Mouse (Mus musculus): ENCODE results near the gene Mtrr. TPM values are rescaled to one million over a fixed set of nuclear protein-coding genes. Genes with fewer than 3 reads are reported as not detected.

Mtrr gene
- polyA plus RNA-seq, 2 experiments = 15.7 to 20.5 TPM

- peaks cover 14% of the 10 kb centered on the region for H3K4me1 ChIP-seq (ENCODE audit: control insufficient read depth, insufficient read depth, low read length)
- peak overlapping the region; percentile 72 for H3K9ac ChIP-seq (ENCODE audit: low read depth, low read length, severe bottlenecking)
- DNase-seq (ENCODE audit: low spot score) (no peak), ATAC-seq (ENCODE audit: low FRiP score, low read depth) (no peak)
- peak overlapping the region; percentile 63; the same call in 1 of the 2 replicates for H3K27ac ChIP-seq (replicated peaks; ENCODE audit: low read depth, low read length)
- peaks cover 54% of the 10 kb centered on the region for H3K36me3 ChIP-seq (ENCODE audit: control insufficient read depth, insufficient read depth, low read length)
- H3K9me3 ChIP-seq (ENCODE audit: control insufficient read depth, low read length) = no peaks in the 10 kb centered on the region
- H3K4me3 ChIP-seq (replicated peaks; ENCODE audit: low read length) = peak overlapping the region; percentile 73
- TF ChIP-seq POLR2A (IDR thresholded peaks at IDR 0.05; ENCODE audit: borderline replicate concordance, extremely low read depth, insufficient read depth, insufficient read length) = no peak
- H3K4me2 ChIP-seq (replicated peaks; ENCODE audit: low read depth, low read length, severe bottlenecking) = peak overlapping the region; percentile 59
- no peaks in the 10 kb centered on the region for H3K27me3 ChIP-seq (ENCODE audit: control insufficient read depth, insufficient read depth, low read length)
- 26% methylated on average over 14 of the region's 14 CpGs for WGBS
Measured at GRCm38 (mm10) chr13:68581086-68581740, 736 bp downstream of the Mtrr start.

GRCm38 (mm10) chr13:68577945-68578344 lies 4.0 kb downstream of the Mtrr start:
- peaks cover 33% of the 10 kb centered on the region for H3K36me3 ChIP-seq (ENCODE audit: control insufficient read depth, insufficient read depth, low read length)
- 90% methylated on average over 7 of the region's 7 CpGs for WGBS

GRCm38 (mm10) chr13:68574398-68574797 lies 7.6 kb downstream of the Mtrr start:
- peaks cover 58% of the 10 kb centered on the region for H3K36me3 ChIP-seq (ENCODE audit: control insufficient read depth, insufficient read depth, low read length)
- no peak overlapping the region for H3K4me3 ChIP-seq (replicated peaks; ENCODE audit: low read length)
- no peak overlapping the region for H3K4me2 ChIP-seq (replicated peaks; ENCODE audit: low read depth, low read length, severe bottlenecking)
- no peaks in the 10 kb centered on the region for H3K27me3 ChIP-seq (ENCODE audit: control insufficient read depth, insufficient read depth, low read length)
- no peak overlapping the region for H3K9ac ChIP-seq (ENCODE audit: low read depth, low read length, severe bottlenecking)
- DNase-seq (ENCODE audit: low spot score) (no peak), ATAC-seq (ENCODE audit: low FRiP score, low read depth) (no peak)
- H3K4me1 ChIP-seq (ENCODE audit: control insufficient read depth, insufficient read depth, low read length) = peaks cover 9% of the 10 kb centered on the region; the same call in 1 of the 2 replicates
- WGBS = 75% methylated on average over 4 of the region's 4 CpGs
- H3K9me3 ChIP-seq (ENCODE audit: control insufficient read depth, low read length) = no peaks in the 10 kb centered on the region
- H3K27ac ChIP-seq (replicated peaks; ENCODE audit: low read depth, low read length) = no peak overlapping the region
- TF ChIP-seq POLR2A (IDR thresholded peaks at IDR 0.05; ENCODE audit: borderline replicate concordance, extremely low read depth, insufficient read depth, insufficient read length) = no peak

More at GRCm38 (mm10) chr13:68577945-68578344, 4.0 kb downstream of the Mtrr start:
- H3K9ac ChIP-seq (ENCODE audit: low read depth, low read length, severe bottlenecking) = no peak overlapping the region
- no peak for TF ChIP-seq POLR2A (IDR thresholded peaks at IDR 0.05; ENCODE audit: borderline replicate concordance, extremely low read depth, insufficient read depth, insufficient read length)
- H3K27me3 ChIP-seq (ENCODE audit: control insufficient read depth, insufficient read depth, low read length) = no peaks in the 10 kb centered on the region
- no peak for ATAC-seq (ENCODE audit: low FRiP score, low read depth)
- no peak overlapping the region for H3K4me3 ChIP-seq (replicated peaks; ENCODE audit: low read length)
- H3K9me3 ChIP-seq (ENCODE audit: control insufficient read depth, low read length) = no peaks in the 10 kb centered on the region
- no peak overlapping the region for H3K4me2 ChIP-seq (replicated peaks; ENCODE audit: low read depth, low read length, severe bottlenecking)
- H3K4me1 ChIP-seq (ENCODE audit: control insufficient read depth, insufficient read depth, low read length) = peaks cover 17% of the 10 kb centered on the region
- no peak overlapping the region for H3K27ac ChIP-seq (replicated peaks; ENCODE audit: low read depth, low read length)
- no peak for DNase-seq (ENCODE audit: low spot score)

- Histone ChIP-seq H3K36me3 (ENCODE audit: control insufficient read depth, insufficient read depth, low read length) (peaks cover 52% of the 10 kb centered on the region), H3K9me3 (ENCODE audit: control insufficient read depth, low read length) (no peaks in the 10 kb centered on the region), H3K4me3 (replicated peaks; ENCODE audit: low read length) (no peak overlapping the region), H3K27ac (replicated peaks; ENCODE audit: low read depth, low read length) (peak overlapping the region; percentile 44), H3K9ac (ENCODE audit: low read depth, low read length, severe bottlenecking) (no peak overlapping the region), H3K4me2 (replicated peaks; ENCODE audit: low read depth, low read length, severe bottlenecking) (no peak overlapping the region), H3K27me3 (ENCODE audit: control insufficient read depth, insufficient read depth, low read length) (no peaks in the 10 kb centered on the region), H3K4me1 (ENCODE audit: control insufficient read depth, insufficient read depth, low read length) (peaks cover 9% of the 10 kb centered on the region; the same call in 1 of the 2 replicates)
- TF ChIP-seq POLR2A (IDR thresholded peaks at IDR 0.05; ENCODE audit: borderline replicate concordance, extremely low read depth, insufficient read depth, insufficient read length) = no peak
- 31% methylated on average over 10 of the region's 10 CpGs for WGBS
- peak; percentile 59 for DNase-seq (ENCODE audit: low spot score)
- ATAC-seq (ENCODE audit: low FRiP score, low read depth) = peak; percentile 74
Measured at GRCm38 (mm10) chr13:68572966-68573913, 8.7 kb downstream of the Mtrr start.

- no peak for TF ChIP-seq POLR2A (IDR thresholded peaks at IDR 0.05; ENCODE audit: borderline replicate concordance, extremely low read depth, insufficient read depth, insufficient read length)
- Histone ChIP-seq H3K4me3 (replicated peaks; ENCODE audit: low read length) (no peak overlapping the region), H3K36me3 (ENCODE audit: control insufficient read depth, insufficient read depth, low read length) (peaks cover 50% of the 10 kb centered on the region)
Measured at GRCm38 (mm10) chr13:68572247-68572646, 9.7 kb downstream of the Mtrr start.

More at GRCm38 (mm10) chr13:68572247-68572646, 9.7 kb downstream of the Mtrr start:
- Histone ChIP-seq H3K4me1 (ENCODE audit: control insufficient read depth, insufficient read depth, low read length) (peaks cover 9% of the 10 kb centered on the region; the same call in 1 of the 2 replicates), H3K27ac (replicated peaks; ENCODE audit: low read depth, low read length) (no peak overlapping the region), H3K9me3 (ENCODE audit: control insufficient read depth, low read length) (no peaks in the 10 kb centered on the region), H3K9ac (ENCODE audit: low read depth, low read length, severe bottlenecking) (no peak overlapping the region), H3K27me3 (ENCODE audit: control insufficient read depth, insufficient read depth, low read length) (no peaks in the 10 kb centered on the region), H3K4me2 (replicated peaks; ENCODE audit: low read depth, low read length, severe bottlenecking) (no peak overlapping the region)
- ATAC-seq (ENCODE audit: low FRiP score, low read depth) = no peak
- WGBS = 71% methylated on average over 19 of the region's 19 CpGs
- DNase-seq (ENCODE audit: low spot score) = no peak

Data from limb, embryonic 14.5 days (tissue).